Mouse (Mus musculus) frontal cortex, postnatal 36 days (tissue): ENCODE results near the gene Fam160b1.

Experiments
- DNase-seq, 2 experiments: peaks; one replicate each; pipeline ENCODE4 v3.0.0; 2022; ENCODE audit warnings: low spot score in 2 of 2

The Fam160b1 gene

DNA sequence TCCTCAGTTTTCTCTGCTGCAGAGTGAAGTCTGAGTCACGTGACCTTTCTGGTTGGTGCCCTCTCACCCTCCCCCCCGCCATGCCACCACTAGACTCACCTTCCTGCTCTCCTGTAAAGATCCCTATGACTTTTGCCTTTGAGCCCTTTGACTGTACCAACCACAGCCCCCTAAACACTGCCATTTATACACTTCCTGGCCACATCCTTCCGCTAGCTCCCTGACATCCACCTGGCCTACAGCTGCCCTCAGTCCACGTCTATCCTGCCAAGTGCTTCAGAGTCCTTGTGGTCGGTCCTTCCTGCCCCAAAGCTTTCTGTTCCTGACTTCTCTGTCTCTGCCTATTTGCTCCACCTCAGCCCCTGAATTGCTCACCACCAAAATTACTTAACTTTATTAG, 16.6 kb upstream of the Fam160b1 start:
- no peak for DNase-seq

DNA sequence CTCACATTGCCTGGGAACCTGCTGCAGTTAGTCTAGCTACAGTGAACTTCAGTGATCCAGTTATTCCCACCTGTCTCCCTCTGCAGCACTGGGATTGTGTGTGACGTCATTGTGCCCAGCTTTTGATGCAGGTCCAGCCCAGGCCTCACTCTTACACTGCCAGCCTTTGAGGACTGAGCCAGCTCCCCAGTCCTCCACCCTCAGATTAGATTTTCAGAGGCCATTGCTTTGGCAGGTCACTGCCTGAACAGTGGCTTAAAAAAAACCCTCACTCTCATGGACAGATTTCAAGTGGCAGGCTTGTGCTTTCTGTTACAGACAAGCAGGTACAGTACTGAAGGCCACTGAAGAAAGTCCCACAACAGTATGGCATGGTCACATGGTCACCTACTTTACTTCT, 15.8 kb upstream of the Fam160b1 start:
- DNase-seq = no peak

DNA sequence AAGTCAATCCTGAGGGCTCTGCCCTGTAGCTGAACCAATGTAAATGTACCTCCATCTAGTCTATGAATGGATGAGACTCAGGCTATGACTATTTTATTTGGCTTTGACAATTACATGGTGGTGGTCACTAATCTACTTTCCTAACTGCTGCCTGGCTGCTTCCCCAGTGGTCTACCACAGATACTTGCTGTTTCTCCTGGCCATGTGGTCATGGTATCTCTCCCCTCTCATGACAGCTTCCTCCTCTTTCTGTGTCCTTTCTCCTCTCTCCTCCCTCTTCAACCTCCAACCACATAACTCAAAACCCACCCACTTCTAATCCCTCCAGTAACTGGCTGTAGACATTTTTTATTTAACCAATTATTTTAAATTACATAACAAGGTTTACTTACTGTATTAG, 11.4 kb upstream of the Fam160b1 start:
- DNase-seq = no peak

DNA sequence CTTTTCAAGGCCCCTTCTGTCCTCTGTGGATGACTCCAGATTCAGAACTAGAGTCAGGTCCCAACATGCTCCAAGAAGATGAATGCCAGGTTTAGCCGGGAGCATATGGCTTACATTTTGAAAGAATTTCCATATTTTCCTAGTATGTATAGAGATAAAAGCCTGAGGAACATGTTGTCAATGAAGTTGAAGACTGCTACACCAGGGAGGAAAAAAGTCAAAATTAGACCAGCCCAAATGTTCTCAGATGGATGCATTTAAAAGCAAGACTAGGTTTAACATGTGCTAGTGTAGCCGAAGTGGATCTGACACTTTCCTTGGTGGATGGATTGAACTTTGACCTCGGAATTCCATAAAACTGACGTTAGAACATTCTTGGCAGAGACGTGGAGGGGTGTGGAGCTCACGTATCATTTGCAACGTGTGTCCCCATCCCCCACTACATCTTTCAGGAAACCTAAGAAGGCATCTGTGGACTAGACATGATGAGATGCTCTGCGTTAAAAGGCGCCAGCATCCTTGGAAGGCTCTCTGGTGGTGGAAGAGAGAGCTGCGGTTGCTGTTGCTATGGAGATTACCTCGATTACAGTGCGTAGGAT, 8.0 kb upstream of the Fam160b1 start:
- DNase-seq = peak in 1 of 2 experiments; percentile 56

DNA sequence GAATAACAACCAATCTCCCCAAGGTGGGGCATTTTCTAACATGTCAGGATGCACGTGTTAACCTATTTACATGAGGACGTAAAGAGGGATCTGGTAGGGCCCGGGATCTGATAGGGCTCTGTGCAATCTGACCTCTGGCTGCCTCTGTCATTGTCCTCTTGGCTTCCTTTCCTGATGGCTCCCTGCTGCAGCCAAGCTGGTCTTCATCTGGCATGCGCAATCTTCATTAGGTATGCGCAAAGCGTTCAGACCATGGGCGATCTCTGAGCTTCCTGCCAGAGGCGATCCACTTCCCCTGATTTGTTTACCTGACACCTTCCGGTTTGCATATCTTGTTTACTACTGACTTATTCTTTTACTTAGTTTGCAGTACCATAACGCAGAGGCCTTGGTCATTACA, 7.3 kb upstream of the Fam160b1 start:
- DNase-seq = no peak

DNA sequence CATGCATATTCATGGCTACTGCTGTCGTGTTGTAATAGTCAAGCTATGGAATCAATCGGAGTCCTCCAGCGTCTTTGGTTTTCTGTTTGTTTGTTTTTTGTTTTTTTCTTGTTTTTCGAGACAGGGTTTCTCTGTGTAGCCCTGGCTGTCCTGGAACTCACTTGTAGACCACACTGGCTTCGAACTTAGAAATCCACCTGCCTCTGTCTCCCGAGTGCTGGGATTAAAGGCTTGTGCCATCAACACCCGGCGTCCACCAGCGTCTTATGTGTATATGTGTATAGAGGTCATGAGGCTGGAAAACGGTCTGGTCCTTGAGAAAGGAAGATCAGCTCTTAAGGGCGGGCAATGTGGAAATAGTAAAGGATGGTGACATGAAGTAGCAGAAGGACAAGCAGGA, 6.4 kb upstream of the Fam160b1 start:
- no peak for DNase-seq

DNA sequence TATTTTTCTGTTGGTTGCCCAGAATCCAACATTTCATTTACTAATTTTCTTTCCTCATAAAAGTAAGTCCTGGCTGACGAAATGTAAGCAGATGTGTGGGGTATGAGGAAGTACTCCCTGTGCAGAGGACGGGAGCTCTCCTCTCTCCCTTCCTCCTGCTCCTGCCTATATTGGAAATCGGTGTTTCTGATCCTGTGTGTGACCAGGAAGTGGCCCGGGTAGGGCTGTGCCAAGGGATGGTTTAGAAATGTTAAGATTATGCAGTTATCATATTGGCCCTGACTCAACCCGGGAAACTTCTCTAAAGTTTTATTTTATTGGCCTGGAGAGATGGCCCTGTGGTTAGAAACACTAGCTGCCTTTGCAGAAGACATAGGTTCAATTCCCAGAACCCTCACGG, 5.8 kb upstream of the Fam160b1 start:
- no peak for DNase-seq

DNA sequence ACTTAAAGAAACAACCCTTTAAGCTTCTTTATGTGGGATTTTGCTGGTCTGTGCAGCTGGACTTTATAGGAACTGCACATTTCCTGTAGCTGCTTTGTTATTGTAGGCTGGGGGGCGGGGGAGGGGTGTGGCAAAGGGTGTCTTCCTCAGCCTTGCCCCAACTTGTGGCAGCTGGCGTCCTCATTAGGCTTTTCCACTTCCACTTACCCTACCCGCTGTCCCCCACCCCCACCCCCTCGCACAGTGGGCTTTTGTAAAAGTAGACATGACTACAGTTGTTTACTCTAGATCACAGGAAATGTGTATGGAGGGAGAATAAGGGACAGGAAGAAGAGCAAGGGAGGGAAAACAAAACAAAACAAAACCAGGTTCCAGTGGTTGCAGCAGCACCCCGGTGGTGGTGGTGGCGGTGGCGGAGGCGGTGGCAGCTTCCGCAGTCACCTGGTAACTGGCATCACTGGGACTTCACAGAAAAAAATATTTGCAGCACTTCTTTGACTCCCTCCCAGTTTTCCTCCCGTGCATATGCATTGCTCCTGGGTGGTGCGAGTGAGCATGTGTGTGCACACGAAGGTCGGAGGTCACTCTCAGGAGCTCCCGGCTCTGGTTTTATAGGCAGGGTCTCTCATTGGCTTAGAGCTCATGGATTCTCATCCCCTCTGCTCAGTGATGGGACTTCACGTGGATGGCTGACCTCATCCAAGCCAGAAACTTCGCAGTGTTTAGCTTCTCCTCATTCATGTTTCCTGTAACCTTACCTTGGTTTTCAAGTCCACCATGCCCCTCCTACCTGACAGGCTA, 4.8 kb upstream of the Fam160b1 start:
- DNase-seq = no peak

DNA sequence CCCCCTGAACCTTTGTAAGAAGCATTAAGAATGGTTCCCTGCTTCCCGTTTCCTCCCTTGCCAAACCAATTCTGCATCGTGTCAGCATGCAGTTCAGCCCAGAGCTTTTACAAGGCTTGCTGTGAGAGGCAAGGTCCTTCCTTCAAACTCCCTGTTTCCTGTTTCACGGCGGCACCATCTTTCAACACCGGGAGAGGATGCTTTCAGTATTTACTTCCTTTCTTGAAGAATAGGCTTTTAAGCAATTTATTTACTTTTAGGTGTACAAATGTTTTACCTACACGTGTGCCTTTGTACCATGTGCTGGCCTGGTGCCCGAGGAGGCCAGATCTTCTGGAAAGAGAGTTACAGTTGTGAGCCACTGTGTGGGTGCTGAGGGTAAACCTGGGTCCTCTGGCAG, 4.2 kb upstream of the Fam160b1 start:
- DNase-seq = no peak

DNA sequence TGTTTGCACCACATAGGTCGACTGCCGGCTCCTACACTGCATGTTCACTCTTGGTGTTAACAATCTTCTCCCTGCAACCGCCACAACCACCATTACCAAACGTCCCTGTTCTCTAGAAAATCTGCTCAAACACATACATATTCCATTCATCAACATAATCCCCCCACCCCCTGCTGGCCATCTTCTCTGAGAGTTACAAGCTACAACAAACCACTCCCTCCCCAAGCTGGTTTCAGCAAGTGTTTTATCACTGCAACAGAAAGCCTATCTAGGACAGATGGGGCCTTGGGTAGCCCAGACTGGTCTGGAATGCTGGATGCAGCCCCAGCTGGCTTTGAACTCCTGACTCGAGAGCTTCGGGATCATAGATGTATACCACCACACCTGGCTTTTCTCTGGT, 3.2 kb upstream of the Fam160b1 start:
- DNase-seq = no peak

DNA sequence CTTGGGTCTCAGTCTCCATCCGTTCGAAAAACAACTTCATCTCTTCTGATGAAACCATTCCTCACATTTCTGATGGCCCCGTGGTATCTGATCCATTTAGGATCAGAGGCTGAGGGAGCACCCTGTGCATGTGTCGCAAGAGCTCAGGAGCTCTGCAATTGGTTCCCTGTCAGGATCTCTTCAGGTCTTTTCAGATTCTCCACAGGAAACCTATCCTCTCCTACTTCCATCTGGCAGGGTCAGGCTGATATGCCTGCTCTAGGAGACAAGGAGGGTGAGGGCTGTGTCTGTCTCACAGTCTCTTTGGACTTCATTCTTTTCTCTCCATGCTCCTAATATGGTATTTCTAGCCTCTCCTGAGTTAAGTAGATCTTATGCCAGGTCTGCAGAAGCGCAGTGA, 2.7 kb upstream of the Fam160b1 start:
- no peak for DNase-seq

DNA sequence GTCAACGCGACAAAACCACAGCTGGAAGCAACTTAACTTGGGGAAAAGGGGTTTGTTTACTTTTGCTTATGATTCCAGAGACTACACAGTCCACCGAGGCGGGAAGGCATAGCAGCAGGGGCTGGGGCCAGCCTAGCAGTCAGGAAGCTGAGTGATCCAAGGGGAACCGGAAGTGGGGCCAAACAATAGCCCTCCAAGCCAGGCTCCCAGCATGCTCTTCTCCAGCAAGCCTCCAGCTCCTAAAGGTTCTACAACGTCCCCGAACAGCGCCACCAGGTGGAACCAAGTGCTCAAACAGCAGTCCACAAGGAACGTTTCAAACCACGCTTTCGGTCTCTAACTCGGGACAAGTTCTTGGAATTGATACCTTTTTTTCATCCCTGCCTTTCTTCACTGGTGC, 2.2 kb upstream of the Fam160b1 start:
- DNase-seq = peak in 1 of 2 experiments; percentile 61

DNA sequence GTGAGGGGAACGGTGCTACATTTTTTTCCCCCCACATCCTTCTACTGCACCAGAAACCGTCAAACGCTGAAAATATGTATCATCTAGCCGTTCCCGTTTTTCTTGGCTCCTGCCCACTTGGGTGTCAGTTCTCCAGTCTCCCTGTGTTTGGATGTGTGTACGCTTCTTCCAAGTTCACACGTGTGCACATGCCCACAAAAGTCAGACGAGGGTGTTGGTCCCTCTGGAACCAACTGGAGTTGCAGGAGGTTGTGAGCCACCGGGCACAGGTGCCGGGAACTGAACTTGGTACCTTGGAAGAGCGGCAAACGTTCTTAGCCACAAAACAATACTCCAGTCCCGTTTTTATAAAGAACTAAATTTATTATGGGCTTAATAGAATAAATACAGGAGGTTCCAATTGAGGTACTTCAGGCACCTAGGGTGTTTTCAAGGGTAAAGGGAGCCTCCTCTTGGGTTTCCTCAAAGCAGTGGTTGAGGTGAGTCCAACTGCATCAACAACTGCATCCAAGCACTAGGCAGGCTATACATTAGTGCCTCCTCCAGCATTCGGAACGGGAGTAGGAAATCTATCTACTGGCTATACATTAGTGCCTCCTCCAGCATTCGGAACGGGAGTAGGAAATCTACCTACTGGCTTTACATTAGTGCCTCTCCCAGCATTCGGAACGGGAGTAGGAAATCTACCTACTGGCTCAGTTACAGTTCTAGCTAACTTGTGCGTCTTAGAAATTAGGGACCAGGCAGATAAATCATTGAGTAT, 1.5 kb upstream of the Fam160b1 start:
- no peak for DNase-seq

DNA sequence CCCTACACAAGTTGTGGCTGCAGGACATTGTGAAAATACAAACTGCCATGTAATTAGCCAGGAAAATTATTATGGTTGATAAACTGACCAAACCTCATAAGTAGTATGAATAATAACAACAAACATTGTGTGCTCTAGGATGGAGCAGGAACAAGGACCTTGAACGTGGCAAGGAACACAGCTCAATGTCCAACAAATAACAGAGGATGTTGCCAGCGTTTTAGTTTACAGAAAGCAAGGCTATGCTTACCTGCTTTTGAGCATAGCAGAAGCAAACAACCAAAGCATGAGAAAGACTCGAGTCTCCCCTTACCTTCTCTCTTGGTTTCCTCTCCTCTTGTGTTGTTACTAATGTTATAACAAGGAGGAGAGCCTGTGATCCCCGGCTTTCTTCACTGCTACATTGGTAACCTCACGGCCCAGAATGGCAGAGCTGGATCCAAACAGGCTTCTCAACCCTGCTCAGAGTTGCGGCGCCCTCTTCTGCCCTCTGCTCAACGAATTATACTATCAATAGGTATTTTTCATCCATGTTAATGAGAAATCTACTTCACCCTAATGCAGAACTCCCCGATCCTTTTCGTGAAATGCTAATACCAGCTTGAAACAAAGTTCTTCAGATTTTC, 666 bp upstream of the Fam160b1 start:
- no peak for DNase-seq

DNA sequence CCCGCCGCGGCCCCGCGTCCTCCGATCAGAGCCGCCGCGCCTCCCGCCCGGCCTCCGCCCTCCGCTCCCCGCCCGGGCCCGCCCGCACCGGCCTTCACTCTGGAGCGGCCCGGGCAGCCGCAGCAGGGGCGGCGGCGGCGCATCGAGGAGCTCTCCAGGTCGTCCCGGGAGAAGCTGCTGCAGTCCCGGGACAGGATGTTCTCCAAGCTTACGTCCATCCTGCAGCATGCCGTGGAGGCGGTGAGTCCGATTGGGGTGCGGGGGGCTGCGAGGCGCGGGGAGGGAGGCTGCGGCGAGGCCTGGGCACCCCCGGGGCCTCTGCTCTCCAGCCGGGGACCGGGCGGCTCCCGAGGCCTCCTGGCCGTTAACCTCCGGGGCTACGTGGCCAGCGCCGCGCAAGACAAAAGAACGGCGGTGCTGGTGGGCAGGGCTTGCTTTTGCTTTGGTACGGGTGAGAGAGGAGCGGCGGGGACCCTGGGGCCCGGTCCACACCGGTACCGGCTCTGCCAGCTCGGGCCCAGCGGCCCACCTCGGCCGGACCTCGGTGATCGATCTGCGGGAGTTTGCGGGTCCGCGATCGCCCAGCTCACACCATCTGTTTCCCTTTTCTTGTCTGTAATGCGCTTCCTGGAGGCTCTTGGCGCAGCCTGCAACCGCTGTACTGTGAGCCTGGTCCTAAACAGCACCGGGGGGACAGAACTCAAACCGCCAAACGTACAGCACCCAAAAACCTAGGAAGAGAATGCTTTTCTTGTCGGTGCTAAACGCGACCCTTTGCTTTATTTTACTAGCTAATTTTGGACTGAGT, 855 bp downstream of the Fam160b1 start:
- peak; percentile 51 for DNase-seq

DNA sequence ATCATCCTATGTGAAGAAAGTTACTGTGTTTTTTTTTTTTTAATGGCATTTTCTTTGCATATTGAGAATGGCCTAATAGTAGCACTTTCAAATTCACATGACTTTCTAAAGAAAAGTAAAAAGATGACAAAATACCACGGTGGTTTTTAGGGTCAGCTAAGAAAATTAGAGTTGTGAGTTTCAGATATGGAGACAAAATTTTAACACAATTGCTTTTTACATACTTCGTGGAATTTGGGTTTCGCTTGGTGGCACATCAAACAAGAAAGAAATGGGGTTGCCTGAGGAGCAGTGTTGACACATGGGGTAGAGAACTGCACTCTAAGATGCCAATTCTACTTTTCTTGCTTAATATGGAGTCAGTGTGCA, 1.4 kb downstream of the Fam160b1 start:
- no peak for DNase-seq

DNA sequence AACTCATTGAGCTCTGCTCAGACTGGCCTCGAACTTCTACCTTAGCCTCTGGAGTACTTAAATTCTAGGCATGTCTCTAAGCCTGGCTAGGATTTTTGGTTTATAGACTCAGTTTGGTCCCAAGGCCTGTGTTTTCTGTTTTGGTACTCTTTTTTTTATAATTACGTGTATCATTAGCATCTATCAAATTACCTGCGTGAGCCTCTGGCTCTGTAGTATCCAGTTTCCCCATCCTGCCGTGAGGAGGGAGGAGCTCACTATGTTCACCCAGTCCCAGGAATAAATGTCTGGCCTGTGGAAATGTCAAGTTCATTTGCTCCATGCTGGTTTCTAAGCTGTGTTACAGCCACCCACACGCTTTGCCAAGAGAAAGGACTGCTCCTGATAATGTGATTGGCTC, 2.1 kb downstream of the Fam160b1 start:
- no peak for DNase-seq

DNA sequence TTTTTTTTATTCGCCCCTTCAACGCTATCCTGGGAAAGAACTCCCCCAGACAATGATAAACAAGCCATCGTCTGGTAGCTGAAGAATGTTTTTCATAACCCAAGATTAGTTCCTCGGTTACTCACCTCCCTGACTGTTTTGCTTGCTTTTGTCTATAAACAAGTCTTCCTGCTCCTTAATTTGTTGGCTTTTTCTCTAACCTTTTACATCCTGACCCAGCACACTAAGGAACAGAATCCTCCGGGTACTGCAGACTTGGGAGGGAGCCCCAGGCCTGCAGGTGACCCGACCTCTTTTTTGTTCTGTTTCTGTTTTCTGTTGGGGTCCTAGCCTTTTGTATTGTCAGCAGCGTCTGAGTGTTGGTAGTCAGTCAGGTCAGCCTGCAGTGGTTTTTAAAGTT, 2.6 kb downstream of the Fam160b1 start:
- no peak for DNase-seq

DNA sequence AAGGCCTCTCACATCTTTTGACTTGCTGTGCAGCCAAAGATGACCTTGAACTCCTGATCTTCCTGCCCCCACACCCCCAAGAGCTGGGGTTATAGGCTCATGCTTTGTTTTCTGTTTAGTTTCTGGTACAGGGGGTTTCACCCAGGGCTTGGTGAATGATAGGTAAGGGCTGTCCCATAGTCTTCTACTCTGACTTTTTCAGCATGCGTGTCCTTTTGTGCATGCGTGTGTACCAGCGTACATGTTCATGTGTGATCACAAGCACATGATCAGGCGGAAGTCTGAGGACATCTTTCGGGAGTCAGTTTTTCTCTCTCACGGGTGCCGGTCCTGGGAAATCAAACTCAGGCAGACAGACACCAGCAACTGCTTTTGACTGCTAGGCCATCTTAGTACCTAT, 3.1 kb downstream of the Fam160b1 start:
- no peak for DNase-seq

DNA sequence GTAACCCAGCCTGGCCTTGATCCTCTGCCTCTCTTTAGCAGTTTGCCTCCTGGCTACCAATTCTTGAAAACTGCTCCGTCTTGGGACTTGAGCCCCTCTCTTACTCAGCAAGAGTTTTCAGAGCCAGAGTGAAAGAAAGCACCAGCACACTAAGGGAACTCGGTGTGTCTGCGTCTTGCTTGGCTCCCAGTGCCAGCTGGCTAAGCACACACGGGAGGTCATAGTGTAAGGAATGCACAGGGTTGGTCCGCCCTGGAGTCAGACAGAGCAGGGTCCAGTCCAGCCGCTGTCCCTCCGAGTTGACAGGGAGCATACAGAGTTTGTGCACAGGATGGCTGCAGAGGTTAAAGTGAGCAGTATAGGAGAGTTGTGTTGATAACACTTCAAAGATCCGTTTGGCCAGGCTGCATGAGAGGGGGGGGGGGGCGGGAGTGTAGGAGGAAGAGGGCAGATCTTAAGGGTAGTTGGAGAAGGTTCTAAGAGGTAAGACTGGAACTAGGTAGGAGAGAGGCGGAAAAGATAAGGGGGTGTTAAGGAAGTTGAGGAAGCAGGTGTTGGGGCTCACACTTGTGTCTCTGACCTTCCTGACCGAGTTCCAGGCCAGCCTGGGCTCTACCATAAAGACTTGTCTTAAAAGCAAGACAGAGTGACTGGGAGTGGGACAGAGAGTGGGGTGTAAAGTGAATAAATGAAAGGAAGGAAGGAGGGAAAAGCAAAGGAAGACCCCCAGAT, 4.6 kb downstream of the Fam160b1 start:
- no peak for DNase-seq

DNA sequence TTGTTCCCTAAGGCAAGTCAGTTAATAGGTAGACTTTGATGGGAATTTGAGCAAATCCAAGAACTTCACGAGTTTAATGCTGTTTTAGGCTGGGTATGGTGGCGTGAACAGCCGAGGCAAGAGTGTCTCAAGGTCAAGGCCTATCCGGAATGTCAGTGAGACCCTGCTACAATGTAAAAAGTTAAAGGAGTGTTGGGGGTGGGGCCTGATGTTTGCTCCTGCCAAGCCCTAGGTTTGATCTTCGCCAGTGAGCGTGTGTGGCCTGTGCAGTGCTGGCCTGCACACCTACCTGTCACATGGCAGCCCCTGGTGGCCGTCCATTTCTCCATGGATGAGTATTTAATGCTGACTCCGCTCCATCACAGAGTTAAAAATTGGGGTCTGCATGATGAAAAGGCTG, 5.5 kb downstream of the Fam160b1 start:
- DNase-seq = no peak
